Mouse (Mus musculus): ENCODE data around the gene Gpr15. TPM values are rescaled to one million over a fixed set of nuclear protein-coding genes. Genes with fewer than 3 reads are reported as not detected.

The Gpr15 gene
- polyA plus RNA-seq, 1 experiment from 2014 or later, result not detected

DNA sequence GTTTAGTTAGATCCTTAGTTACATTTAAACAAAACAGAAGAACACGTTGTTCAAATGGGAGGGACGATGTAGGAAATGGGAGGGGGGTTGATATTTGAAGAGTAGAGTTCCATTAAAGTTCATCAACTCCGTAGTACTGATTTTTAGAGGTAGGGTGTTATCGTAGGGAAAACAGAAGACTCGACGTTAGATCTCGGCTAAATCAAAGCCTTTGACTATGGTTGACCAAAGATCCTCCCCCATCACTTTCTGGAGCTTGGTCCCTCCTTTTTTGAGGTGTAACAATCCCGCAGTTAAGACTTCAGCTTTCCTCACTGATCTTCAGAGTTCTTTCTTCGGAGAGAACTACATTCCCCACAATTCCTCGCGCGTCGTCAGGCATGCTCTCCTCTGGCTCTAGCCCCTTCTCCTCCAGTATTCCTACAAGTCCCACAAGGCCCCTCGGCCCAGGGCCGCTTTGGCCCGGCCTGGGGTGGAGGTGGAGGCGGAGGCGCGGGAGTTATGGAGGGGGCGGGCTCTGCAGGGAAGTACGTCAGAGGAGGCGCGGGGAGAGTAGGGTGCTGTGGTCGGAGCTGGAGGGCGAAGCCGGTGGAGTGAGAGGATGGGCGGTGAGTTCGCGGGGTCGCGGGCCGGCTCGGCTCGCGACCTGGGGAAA, 8.7 kb upstream of the Gpr15 start, which contains the start of gene Cldnd1:
Gene Cldnd1, plus strand, starts transcription at position 434 of the 655 bp plus-strand sequence.
- peak; percentile 100 for ATAC-seq (ENCODE audit: low read depth)

GRCm38 (mm10) chr16:58726680-58727476, 8.0 kb upstream of the Gpr15 start:
- WGBS, result 86% methylated on average over 11 of the region's 11 CpGs
- 0 out of 2 replicates have a peak overlapping the region, but pooled peaks have one; percentile 36 for H3K4me2 ChIP-seq (ENCODE audit: low read depth, low read length)

More for the DNA sequence above, 8.7 kb upstream of the Gpr15 start, which contains the start of gene Cldnd1:
- Histone ChIP-seq H3K27me3 (ENCODE audit: control insufficient read depth, insufficient read depth, low read length) (no peaks in the 10 kb centered on the region), H3K9ac (replicated peaks; ENCODE audit: low read depth, low read length) (peak within 1 kb of the TSS; percentile 78), H3K4me1 (ENCODE audit: control insufficient read depth, insufficient read depth, low read length) (peaks cover 8% of the 10 kb centered on the region), H3K4me2 (ENCODE audit: low read depth, low read length) (peak within 1 kb of the TSS; percentile 60), H3K27ac (ENCODE audit: low read depth, low read length) (peak within 1 kb of the TSS; percentile 84), H3K36me3 (ENCODE audit: control insufficient read depth, insufficient read depth, low read length) (peaks cover 19% of the 10 kb centered on the region), H3K9me3 (ENCODE audit: control insufficient read depth, low read length) (no peaks in the 10 kb centered on the region), H3K4me3 (ENCODE audit: low read depth, low read length) (peak within 1 kb of the TSS; percentile 69)
- WGBS, result 3% methylated on average over 33 of the region's 35 CpGs

DNA sequence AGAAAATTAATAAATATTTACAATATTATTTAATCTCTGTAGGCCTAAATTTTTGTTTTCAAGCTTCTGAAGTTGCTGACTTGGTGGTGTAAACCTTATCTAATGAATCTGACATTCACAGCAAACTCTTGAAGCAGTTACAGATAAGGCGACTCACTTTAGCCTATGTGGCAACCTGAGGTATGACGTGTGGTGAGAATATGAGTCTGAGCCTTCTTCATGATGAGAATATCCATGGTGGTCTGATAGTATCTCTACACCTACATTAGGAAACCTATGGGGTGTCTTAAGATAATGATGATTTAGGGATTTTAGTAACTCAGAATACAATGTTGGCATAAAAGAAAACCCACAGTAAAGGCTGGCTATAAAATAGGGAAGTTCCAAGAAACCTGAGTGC, 3.4 kb upstream of the Gpr15 start:
- Histone ChIP-seq H3K36me3 (ENCODE audit: control insufficient read depth, insufficient read depth, low read length) (no peaks in the 10 kb centered on the region), H3K9me3 (ENCODE audit: control insufficient read depth, low read length) (no peaks in the 10 kb centered on the region), H3K4me2 (ENCODE audit: low read depth, low read length) (no peak overlapping the region), H3K27ac (ENCODE audit: low read depth, low read length) (no peak overlapping the region), H3K9ac (replicated peaks; ENCODE audit: low read depth, low read length) (no peak overlapping the region), H3K27me3 (ENCODE audit: control insufficient read depth, insufficient read depth, low read length) (no peaks in the 10 kb centered on the region), H3K4me1 (ENCODE audit: control insufficient read depth, insufficient read depth, low read length) (no peaks in the 10 kb centered on the region), H3K4me3 (ENCODE audit: low read depth, low read length) (no peak overlapping the region)
- no peak for ATAC-seq (ENCODE audit: low read depth)
- WGBS, result 87% methylated on average over 2 of the region's 2 CpGs

More at GRCm38 (mm10) chr16:58726680-58727476, 8.0 kb upstream of the Gpr15 start:
- H3K27me3 ChIP-seq (ENCODE audit: control insufficient read depth, insufficient read depth, low read length), result no peaks in the 10 kb centered on the region
- no peaks in the 10 kb centered on the region for H3K9me3 ChIP-seq (ENCODE audit: control insufficient read depth, low read length)
- H3K4me1 ChIP-seq (ENCODE audit: control insufficient read depth, insufficient read depth, low read length), result peaks cover 8% of the 10 kb centered on the region
- peak overlapping the region; percentile 69; the same call in 1 of the 2 replicates for H3K4me3 ChIP-seq (ENCODE audit: low read depth, low read length)
- no peak overlapping the region for H3K27ac ChIP-seq (ENCODE audit: low read depth, low read length)
- H3K9ac ChIP-seq (replicated peaks; ENCODE audit: low read depth, low read length), result no peak overlapping the region
- H3K36me3 ChIP-seq (ENCODE audit: control insufficient read depth, insufficient read depth, low read length), result peaks cover 12% of the 10 kb centered on the region
- no peak for ATAC-seq (ENCODE audit: low read depth)

DNA sequence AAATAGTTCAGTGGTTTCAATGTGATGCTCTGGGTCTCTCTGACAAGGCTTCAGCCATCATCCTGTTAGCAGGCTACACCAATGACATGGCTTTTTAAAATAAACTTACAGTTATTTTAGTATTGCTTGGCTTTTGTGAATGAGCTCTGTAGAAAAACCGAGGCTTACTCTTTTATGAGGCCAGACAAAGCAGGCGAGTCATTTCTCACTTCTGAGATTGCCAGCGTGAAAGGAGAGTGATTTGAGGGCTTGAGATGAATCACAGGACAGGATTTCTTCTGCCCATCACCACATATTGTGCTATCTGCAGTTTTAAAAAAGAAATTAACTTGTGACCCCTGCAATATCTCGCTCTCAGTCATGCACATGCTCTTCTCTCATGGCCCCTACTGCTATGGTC, 3.9 kb downstream of the Gpr15 start:
- Histone ChIP-seq H3K4me3 (ENCODE audit: low read depth, low read length) (no peak overlapping the region), H3K27ac (ENCODE audit: low read depth, low read length) (no peak overlapping the region), H3K27me3 (ENCODE audit: control insufficient read depth, insufficient read depth, low read length) (no peaks in the 10 kb centered on the region), H3K9ac (replicated peaks; ENCODE audit: low read depth, low read length) (no peak overlapping the region), H3K4me2 (ENCODE audit: low read depth, low read length) (no peak overlapping the region), H3K9me3 (ENCODE audit: control insufficient read depth, low read length) (no peaks in the 10 kb centered on the region), H3K4me1 (ENCODE audit: control insufficient read depth, insufficient read depth, low read length) (no peaks in the 10 kb centered on the region), H3K36me3 (ENCODE audit: control insufficient read depth, insufficient read depth, low read length) (no peaks in the 10 kb centered on the region)
- WGBS, result 60% methylated on average over 4 of the region's 4 CpGs
- ATAC-seq (ENCODE audit: low read depth), result no peak

DNA sequence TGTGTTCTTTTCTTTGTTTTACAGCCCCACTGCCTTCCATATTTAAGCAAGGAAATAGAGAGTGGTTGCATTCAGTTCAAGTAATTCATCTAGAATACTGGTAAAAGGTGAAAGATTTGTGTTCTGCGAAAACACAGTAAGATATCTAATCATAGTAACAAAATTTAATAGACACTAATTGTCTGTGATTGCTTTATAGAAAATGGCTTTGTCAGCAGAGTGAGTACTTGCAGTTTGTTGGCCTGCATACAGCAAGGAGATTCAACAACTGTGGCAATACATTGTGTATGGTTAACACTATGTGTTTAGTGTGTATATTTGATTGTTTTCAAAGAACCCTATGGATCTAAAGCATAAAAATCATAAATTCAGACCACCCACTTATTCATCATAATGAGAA, 5.7 kb downstream of the Gpr15 start:
- no peaks in the 10 kb centered on the region for H3K4me1 ChIP-seq (ENCODE audit: control insufficient read depth, insufficient read depth, low read length)
- no peaks in the 10 kb centered on the region for H3K36me3 ChIP-seq (ENCODE audit: control insufficient read depth, insufficient read depth, low read length)
- H3K27me3 ChIP-seq (ENCODE audit: control insufficient read depth, insufficient read depth, low read length), result no peaks in the 10 kb centered on the region
- no peak overlapping the region for H3K4me2 ChIP-seq (ENCODE audit: low read depth, low read length)
- H3K27ac ChIP-seq (ENCODE audit: low read depth, low read length), result no peak overlapping the region
- WGBS, result 85% methylated on average over 1 of the region's 1 CpGs
- no peak overlapping the region for H3K4me3 ChIP-seq (ENCODE audit: low read depth, low read length)
- no peak for ATAC-seq (ENCODE audit: low read depth)
- no peak overlapping the region for H3K9ac ChIP-seq (replicated peaks; ENCODE audit: low read depth, low read length)
- no peaks in the 10 kb centered on the region for H3K9me3 ChIP-seq (ENCODE audit: control insufficient read depth, low read length)

GRCm38 (mm10) chr16:58712221-58712620, 6.6 kb downstream of the Gpr15 start:
- no peaks in the 10 kb centered on the region for H3K9me3 ChIP-seq (ENCODE audit: control insufficient read depth, low read length)
- H3K4me3 ChIP-seq (ENCODE audit: low read depth, low read length), result no peak overlapping the region
- ATAC-seq (ENCODE audit: low read depth), result no peak
- no peaks in the 10 kb centered on the region for H3K36me3 ChIP-seq (ENCODE audit: control insufficient read depth, insufficient read depth, low read length)
- no peak overlapping the region for H3K27ac ChIP-seq (ENCODE audit: low read depth, low read length)
- H3K4me1 ChIP-seq (ENCODE audit: control insufficient read depth, insufficient read depth, low read length), result no peaks in the 10 kb centered on the region
- WGBS, result 82% methylated on average over 8 of the region's 8 CpGs
- H3K9ac ChIP-seq (replicated peaks; ENCODE audit: low read depth, low read length), result no peak overlapping the region
- no peak overlapping the region for H3K4me2 ChIP-seq (ENCODE audit: low read depth, low read length)
- no peaks in the 10 kb centered on the region for H3K27me3 ChIP-seq (ENCODE audit: control insufficient read depth, insufficient read depth, low read length)

GRCm38 (mm10) chr16:58709536-58709935, 9.3 kb downstream of the Gpr15 start:
- ATAC-seq (ENCODE audit: low read depth), result no peak
- H3K4me3 ChIP-seq (ENCODE audit: low read depth, low read length), result no peak overlapping the region
- no peaks in the 10 kb centered on the region for H3K36me3 ChIP-seq (ENCODE audit: control insufficient read depth, insufficient read depth, low read length)
- H3K9me3 ChIP-seq (ENCODE audit: control insufficient read depth, low read length), result no peaks in the 10 kb centered on the region
- 75% methylated on average over 4 of the region's 4 CpGs for WGBS
- no peaks in the 10 kb centered on the region for H3K4me1 ChIP-seq (ENCODE audit: control insufficient read depth, insufficient read depth, low read length)
- no peaks in the 10 kb centered on the region for H3K27me3 ChIP-seq (ENCODE audit: control insufficient read depth, insufficient read depth, low read length)
- no peak overlapping the region for H3K9ac ChIP-seq (replicated peaks; ENCODE audit: low read depth, low read length)
- no peak overlapping the region for H3K27ac ChIP-seq (ENCODE audit: low read depth, low read length)
- H3K4me2 ChIP-seq (ENCODE audit: low read depth, low read length), result no peak overlapping the region

- no peaks in the 10 kb centered on the region for H3K36me3 ChIP-seq (ENCODE audit: control insufficient read depth, insufficient read depth, low read length)
- H3K4me3 ChIP-seq (ENCODE audit: low read depth, low read length), result no peak overlapping the region
- ATAC-seq (ENCODE audit: low read depth), result no peak
- no peaks in the 10 kb centered on the region for H3K4me1 ChIP-seq (ENCODE audit: control insufficient read depth, insufficient read depth, low read length)
- no peak overlapping the region for H3K9ac ChIP-seq (replicated peaks; ENCODE audit: low read depth, low read length)
- no peaks in the 10 kb centered on the region for H3K27me3 ChIP-seq (ENCODE audit: control insufficient read depth, insufficient read depth, low read length)
- no peak overlapping the region for H3K27ac ChIP-seq (ENCODE audit: low read depth, low read length)
- H3K9me3 ChIP-seq (ENCODE audit: control insufficient read depth, low read length), result no peaks in the 10 kb centered on the region
- WGBS, result 82% methylated on average over 3 of the region's 3 CpGs
- H3K4me2 ChIP-seq (ENCODE audit: low read depth, low read length), result no peak overlapping the region
Observed at GRCm38 (mm10) chr16:58708601-58709475, 10.0 kb downstream of the Gpr15 start.
